Mouse (Mus musculus) layer of hippocampus, adult 18-20 months (tissue): Measurements from ENCODE around the gene Paxip1. TPM values are rescaled to one million over a fixed set of nuclear protein-coding genes. Genes with fewer than 3 reads are reported as not detected.
A peak's percentile ranks its signal among the peaks of the same experiment; 100 is the strongest.

ENCODE experiments used
- DNase-seq, 2 experiments: peaks; one replicate each; pipeline ENCODE4 v3.0.0; 2022; ENCODE audit warnings: low spot score in 2 of 2
- total RNA-seq, 2 experiments: library from RNA; stranded (reverse); gene quantifications; 2 replicates each; pipeline ENCODE4 v1.2.3; 2021

Paxip1 gene
- total RNA-seq, 2 experiments from 2014 or later = 45.9 to 51.4 TPM

GRCm38 (mm10) chr5:27731392-27731791 lies 60.1 kb downstream of the Paxip1 start:
- DNase-seq = no peak

GRCm38 (mm10) chr5:27730666-27731065 lies 60.8 kb downstream of the Paxip1 start:
- DNase-seq = no peak

GRCm38 (mm10) chr5:27724460-27724859 lies 67.0 kb downstream of the Paxip1 start:
- DNase-seq = no peak

- DNase-seq = no peak
Measured at GRCm38 (mm10) chr5:27719311-27719710, 72.2 kb downstream of the Paxip1 start.

GRCm38 (mm10) chr5:27717301-27717700 lies 74.2 kb downstream of the Paxip1 start:
- peak; percentile 64 to 80 for DNase-seq

GRCm38 (mm10) chr5:27716026-27716425 lies 75.5 kb downstream of the Paxip1 start:
- no peak for DNase-seq

GRCm38 (mm10) chr5:27714356-27714755 lies 77.1 kb downstream of the Paxip1 start:
- DNase-seq = no peak

GRCm38 (mm10) chr5:27711461-27712192 lies 79.9 kb downstream of the Paxip1 start:
- no peak for DNase-seq

GRCm38 (mm10) chr5:27708209-27708608 lies 83.3 kb downstream of the Paxip1 start:
- no peak for DNase-seq

GRCm38 (mm10) chr5:27707283-27707682 lies 84.2 kb downstream of the Paxip1 start:
- no peak for DNase-seq

GRCm38 (mm10) chr5:27706551-27706950 lies 84.9 kb downstream of the Paxip1 start:
- no peak for DNase-seq

GRCm38 (mm10) chr5:27705020-27705419 lies 86.5 kb downstream of the Paxip1 start:
- DNase-seq = no peak

GRCm38 (mm10) chr5:27702482-27702881 lies 89.0 kb downstream of the Paxip1 start:
- DNase-seq = no peak

Other genes starting within 250 kb of the Paxip1 start
- gene Htr5a, start 50.5 kb upstream of the Paxip1 start, total RNA-seq = 1 to 10 TPM; 7.4 to 9.1 TPM